Mouse (Mus musculus): Measurements from ENCODE around the gene Bri3bp. TPM values are rescaled to one million over a fixed set of nuclear protein-coding genes. Genes with fewer than 3 reads are reported as not detected.
A peak's percentile ranks its signal among the peaks of the same experiment; 100 is the strongest.

Gene Bri3bp
- total RNA-seq, 2 experiments from 2014 or later: 45.4 to 54.6 TPM

GRCm38 (mm10) chr5:125507582-125507981 is 66.2 kb downstream of the Bri3bp start:
- no peak for DNase-seq
- intact Hi-C loops (cut with DNase I): loop anchor here (5.0 kb wide), 1 partner anchor 125 kb away; no protein-coding TSS in a partner anchor

GRCm38 (mm10) chr5:125508006-125508405 is 66.6 kb downstream of the Bri3bp start:
- intact Hi-C loops (cut with DNase I): loop anchor here (5.0 kb wide), 1 partner anchor 126 kb away; no protein-coding TSS in a partner anchor
- no peak for DNase-seq

- intact Hi-C loops (cut with DNase I): loop anchor here (5.0 kb wide), 1 partner anchor 127 kb away; no protein-coding TSS in a partner anchor
Measured at GRCm38 (mm10) chr5:125509541-125509940, 68.2 kb downstream of the Bri3bp start.

More at GRCm38 (mm10) chr5:125509541-125509940, 68.2 kb downstream of the Bri3bp start:
- DNase-seq: peak; percentile 18 to 48

Small RNA genes lying within 50 kb of the gene (microRNA-seq; reads per million reads assigned to microRNA genes)
- gene Gm27551 (ENCODE audit: borderline number of aligned reads in 2 of 2): 0 reads per million in 2 experiments

Other genes with a start within 250 kb of the Bri3bp start
- gene Scarb1, start 100.5 kb upstream of the Bri3bp start, total RNA-seq (2021): 10 to 100 TPM; 35.4 to 44.4 TPM
- not detected for gene Gm10382, start 52.2 kb upstream of the Bri3bp start, total RNA-seq (2021)
- 1,000 to 10,000 TPM in 1 of 2 experiments, 100 to 1,000 TPM in 1; 856 to 1,567 TPM for gene Ubc, start 51.4 kb upstream of the Bri3bp start, total RNA-seq (2021)
- gene Dhx37, start 7.4 kb upstream of the Bri3bp start, total RNA-seq (2021): 10 to 100 TPM; 11.4 to 11.7 TPM
- gene Aacs, start 34.2 kb downstream of the Bri3bp start, total RNA-seq (2021): 1 to 10 TPM; 3.6 to 4.1 TPM
- gene Tmem132b, start 90.2 kb downstream of the Bri3bp start, total RNA-seq (2021): not detected

Data from heart, postnatal 36 days (tissue).